Mouse (Mus musculus) effector memory CD4-positive, alpha-beta T cell, adult 5 months (primary cell): ENCODE results near the gene Naa15. TPM values are rescaled to one million over a fixed set of nuclear protein-coding genes. Genes with fewer than 3 reads are reported as not detected.

Experiments
- polyA plus RNA-seq: library from polyadenylated mRNA; unstranded; fragments of 100-300 nt; shearing (Covaris generic); gene quantifications from one replicate; pipeline ENCODE4 v1.2.1, GENCODE M21; 2017

Naa15 gene
- 84.4 TPM for polyA plus RNA-seq

GRCm38 (mm10) chr3:51415098-51416072, at the start of gene Naa15:
TSS of gene Naa15 (plus strand) at chr3:51415148.

GRCm38 (mm10) chr3:51396219-51397068, 18.5 kb upstream of the Naa15 start, which contains the start of gene Mgarp:
TSS of gene Mgarp (minus strand) at chr3:51396738.

GRCm38 (mm10) chr3:51408561-51409183, 6.3 kb upstream of the Naa15 start, which contains the start of gene Ndufc1:
TSS of gene Ndufc1 (minus strand) at chr3:51408988.

GRCm38 (mm10) chr3:51483741-51484359, 68.9 kb downstream of the Naa15 start, which contains the start of gene Rab33b:
TSS of gene Rab33b (plus strand) at chr3:51483920.

Other genes with a start within 250 kb of the Naa15 start
- gene Noct, start 190.7 kb upstream of the Naa15 start, polyA plus RNA-seq, result 17.3 TPM
- 110 TPM for gene Elf2, start 74.5 kb upstream of the Naa15 start, polyA plus RNA-seq
- 1.4 TPM for gene Mgarp, start 18.4 kb upstream of the Naa15 start, polyA plus RNA-seq
- 92.6 TPM for gene Ndufc1, start 6.2 kb upstream of the Naa15 start, polyA plus RNA-seq
- 31.7 TPM for gene Rab33b, start 68.8 kb downstream of the Naa15 start, polyA plus RNA-seq
- 14.7 TPM for gene Setd7, start 145.7 kb downstream of the Naa15 start, polyA plus RNA-seq
- 50.6 TPM for gene Mgst2, start 245.2 kb downstream of the Naa15 start, polyA plus RNA-seq